Mouse (Mus musculus): ENCODE data around the gene Cnr2. TPM values are rescaled to one million over a fixed set of nuclear protein-coding genes. Genes with fewer than 3 reads are reported as not detected.

The Cnr2 gene
- polyA plus RNA-seq, 1 experiment from 2014 or later = 0.51 TPM

GRCm38 (mm10) chr4:135874564-135875535 lies 20.3 kb upstream of the Cnr2 start:
- ATAC-seq (ENCODE audit: insufficient number of reproducible peaks, low FRiP score, low TSS enrichment, low read depth) (no peak), DNase-seq (ENCODE audit: low spot score) (no peak)
- H3K27ac ChIP-seq (replicated peaks; ENCODE audit: low read depth, low read length) = peak overlapping the region; percentile 99
- WGBS = 87% methylated on average over 10 of the region's 10 CpGs
- H3K4me3 ChIP-seq (ENCODE audit: low read depth, low read length) = no peak overlapping the region
- H3K36me3 ChIP-seq (ENCODE audit: control insufficient read depth, insufficient read depth, low read length) = peaks cover 12% of the 10 kb centered on the region; the same call in 1 of the 2 replicates
- H3K27me3 ChIP-seq (ENCODE audit: control insufficient read depth, insufficient read depth, low read length) = no peaks in the 10 kb centered on the region
- H3K4me2 ChIP-seq (ENCODE audit: low read depth, severe bottlenecking) = peak overlapping the region; percentile 88
- no peaks in the 10 kb centered on the region for H3K9me3 ChIP-seq (ENCODE audit: control insufficient read depth, low read length)
- peaks cover 35% of the 10 kb centered on the region for H3K4me1 ChIP-seq (ENCODE audit: control insufficient read depth, insufficient read depth, low read length)
- no peak overlapping the region for H3K9ac ChIP-seq (ENCODE audit: low read length)

DNA sequence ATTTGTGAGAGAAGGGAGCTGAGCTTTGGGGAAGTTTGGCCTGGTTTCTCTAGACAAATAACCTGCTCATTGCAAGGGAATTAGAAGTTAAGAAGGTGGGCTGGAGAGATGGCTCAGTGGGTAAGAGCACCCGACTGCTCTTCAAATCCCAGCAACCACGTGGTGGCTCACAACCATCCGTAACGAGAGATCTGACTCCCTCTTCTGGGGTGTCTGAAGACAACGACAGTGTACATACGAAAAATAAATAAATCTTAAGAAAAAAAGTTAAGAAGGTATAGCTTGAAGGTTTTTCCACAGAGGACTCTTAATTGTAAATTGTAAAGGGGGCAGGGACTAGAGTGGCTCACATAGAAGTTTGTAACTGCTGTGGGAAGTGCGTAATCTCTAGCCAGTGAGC lies 19.6 kb upstream of the Cnr2 start:
- no peaks in the 10 kb centered on the region for H3K27me3 ChIP-seq (ENCODE audit: control insufficient read depth, insufficient read depth, low read length)
- no peak overlapping the region for H3K27ac ChIP-seq (replicated peaks; ENCODE audit: low read depth, low read length)
- H3K4me3 ChIP-seq (ENCODE audit: low read depth, low read length) = no peak overlapping the region
- no peak for ATAC-seq (ENCODE audit: insufficient number of reproducible peaks, low FRiP score, low TSS enrichment, low read depth)
- WGBS = 40% methylated on average over 7 of the region's 7 CpGs
- no peaks in the 10 kb centered on the region for H3K9me3 ChIP-seq (ENCODE audit: control insufficient read depth, low read length)
- no peak for DNase-seq (ENCODE audit: low spot score)
- H3K4me1 ChIP-seq (ENCODE audit: control insufficient read depth, insufficient read depth, low read length) = peaks cover 35% of the 10 kb centered on the region
- H3K36me3 ChIP-seq (ENCODE audit: control insufficient read depth, insufficient read depth, low read length) = peaks cover 12% of the 10 kb centered on the region; the same call in 1 of the 2 replicates
- no peak overlapping the region for H3K9ac ChIP-seq (ENCODE audit: low read length)
- no peak overlapping the region for H3K4me2 ChIP-seq (ENCODE audit: low read depth, severe bottlenecking)

DNA sequence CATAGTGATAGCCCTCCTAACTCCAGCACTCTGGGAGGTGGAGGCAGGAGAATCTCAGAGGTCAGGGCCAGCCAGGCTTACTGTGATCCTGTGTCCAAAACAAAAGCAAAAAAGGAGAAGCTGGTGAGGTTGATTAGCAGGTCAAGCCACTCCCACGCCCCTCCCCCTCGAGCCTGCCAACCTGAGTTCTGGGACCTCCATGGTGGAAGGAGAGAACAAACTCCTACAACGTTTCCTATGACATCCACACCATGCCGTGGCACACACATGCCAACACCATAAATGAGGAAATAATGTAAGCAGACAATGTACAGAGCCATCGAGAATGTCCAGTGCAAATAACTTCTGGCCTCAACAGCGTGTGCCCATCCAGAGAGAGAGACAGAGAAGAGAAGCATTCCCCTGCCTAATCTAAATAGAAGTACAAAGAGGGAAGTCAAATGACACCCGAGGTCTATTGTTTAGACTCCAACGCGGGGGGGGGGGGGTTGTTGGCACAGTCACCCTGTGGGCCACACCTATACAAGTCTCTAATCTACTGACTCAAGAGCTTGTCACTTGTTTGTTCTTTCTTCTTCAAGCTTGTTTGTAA lies 19.1 kb upstream of the Cnr2 start:
- peak; percentile 71 for DNase-seq (ENCODE audit: low spot score)
- Histone ChIP-seq H3K36me3 (ENCODE audit: control insufficient read depth, insufficient read depth, low read length) (peaks cover 12% of the 10 kb centered on the region; the same call in 1 of the 2 replicates), H3K27me3 (ENCODE audit: control insufficient read depth, insufficient read depth, low read length) (no peaks in the 10 kb centered on the region), H3K9ac (ENCODE audit: low read length) (peak overlapping the region; percentile 40), H3K9me3 (ENCODE audit: control insufficient read depth, low read length) (no peaks in the 10 kb centered on the region), H3K27ac (replicated peaks; ENCODE audit: low read depth, low read length) (peak overlapping the region; percentile 48), H3K4me1 (ENCODE audit: control insufficient read depth, insufficient read depth, low read length) (peaks cover 35% of the 10 kb centered on the region), H3K4me2 (ENCODE audit: low read depth, severe bottlenecking) (peak overlapping the region; percentile 41), H3K4me3 (ENCODE audit: low read depth, low read length) (no peak overlapping the region)
- ATAC-seq (ENCODE audit: insufficient number of reproducible peaks, low FRiP score, low TSS enrichment, low read depth) = no peak
- WGBS = 10% methylated on average over 9 of the region's 9 CpGs

- Histone ChIP-seq H3K27ac (replicated peaks; ENCODE audit: low read depth, low read length) (peak overlapping the region; percentile 48), H3K9me3 (ENCODE audit: control insufficient read depth, low read length) (no peaks in the 10 kb centered on the region), H3K9ac (ENCODE audit: low read length) (peak overlapping the region; percentile 40), H3K4me3 (ENCODE audit: low read depth, low read length) (no peak overlapping the region), H3K36me3 (ENCODE audit: control insufficient read depth, insufficient read depth, low read length) (peaks cover 9% of the 10 kb centered on the region; the same call in 1 of the 2 replicates), H3K4me2 (ENCODE audit: low read depth, severe bottlenecking) (peak overlapping the region; percentile 41), H3K4me1 (ENCODE audit: control insufficient read depth, insufficient read depth, low read length) (peaks cover 32% of the 10 kb centered on the region), H3K27me3 (ENCODE audit: control insufficient read depth, insufficient read depth, low read length) (no peaks in the 10 kb centered on the region)
- WGBS = under 1% methylated on average over 16 of the region's 16 CpGs
- ATAC-seq (ENCODE audit: insufficient number of reproducible peaks, low FRiP score, low TSS enrichment, low read depth) (no peak), DNase-seq (ENCODE audit: low spot score) (peak; percentile 80)
Measured at GRCm38 (mm10) chr4:135876583-135877020, 18.6 kb upstream of the Cnr2 start.

- WGBS = 61% methylated on average over 2 of the region's 2 CpGs
- Histone ChIP-seq H3K4me2 (ENCODE audit: low read depth, severe bottlenecking) (no peak overlapping the region), H3K36me3 (ENCODE audit: control insufficient read depth, insufficient read depth, low read length) (no peaks in the 10 kb centered on the region), H3K9ac (ENCODE audit: low read length) (no peak overlapping the region), H3K27me3 (ENCODE audit: control insufficient read depth, insufficient read depth, low read length) (no peaks in the 10 kb centered on the region), H3K27ac (replicated peaks; ENCODE audit: low read depth, low read length) (no peak overlapping the region), H3K4me3 (ENCODE audit: low read depth, low read length) (no peak overlapping the region), H3K9me3 (ENCODE audit: control insufficient read depth, low read length) (no peaks in the 10 kb centered on the region), H3K4me1 (ENCODE audit: control insufficient read depth, insufficient read depth, low read length) (peaks cover 26% of the 10 kb centered on the region)
- no peak for ATAC-seq (ENCODE audit: insufficient number of reproducible peaks, low FRiP score, low TSS enrichment, low read depth)
- no peak for DNase-seq (ENCODE audit: low spot score)
Measured at GRCm38 (mm10) chr4:135877742-135878141, 17.5 kb upstream of the Cnr2 start.

DNA sequence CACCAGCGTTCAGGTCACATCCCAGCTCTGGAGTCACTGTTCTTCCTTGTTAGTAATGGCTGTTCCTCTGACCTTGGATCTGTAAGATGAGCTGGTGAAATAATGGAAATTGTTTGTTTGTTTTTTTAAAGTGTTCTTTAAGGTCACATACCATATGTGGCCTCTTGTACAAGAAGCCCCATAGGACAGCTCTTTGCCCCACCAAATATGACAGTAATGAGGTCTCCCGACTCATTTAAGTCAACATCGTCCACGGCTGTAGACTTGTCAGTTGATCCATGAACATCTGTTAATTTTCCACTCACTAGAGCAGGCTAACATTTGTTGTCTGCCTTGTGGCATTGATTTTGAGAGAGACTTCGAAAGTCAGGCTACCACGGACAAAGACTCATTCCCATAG lies 16.2 kb upstream of the Cnr2 start:
- no peak overlapping the region for H3K9ac ChIP-seq (ENCODE audit: low read length)

GRCm38 (mm10) chr4:135880018-135880417 lies 15.2 kb upstream of the Cnr2 start:
- ATAC-seq (ENCODE audit: insufficient number of reproducible peaks, low FRiP score, low TSS enrichment, low read depth) = no peak
- WGBS = 94% methylated on average over 6 of the region's 6 CpGs
- H3K27ac ChIP-seq (replicated peaks; ENCODE audit: low read depth, low read length) = no peak overlapping the region
- no peak overlapping the region for H3K4me3 ChIP-seq (ENCODE audit: low read depth, low read length)
- H3K36me3 ChIP-seq (ENCODE audit: control insufficient read depth, insufficient read depth, low read length) = no peaks in the 10 kb centered on the region
- H3K4me2 ChIP-seq (ENCODE audit: low read depth, severe bottlenecking) = no peak overlapping the region
- H3K27me3 ChIP-seq (ENCODE audit: control insufficient read depth, insufficient read depth, low read length) = no peaks in the 10 kb centered on the region
- H3K9ac ChIP-seq (ENCODE audit: low read length) = no peak overlapping the region
- H3K9me3 ChIP-seq (ENCODE audit: control insufficient read depth, low read length) = no peaks in the 10 kb centered on the region
- no peak for DNase-seq (ENCODE audit: low spot score)
- H3K4me1 ChIP-seq (ENCODE audit: control insufficient read depth, insufficient read depth, low read length) = peaks cover 24% of the 10 kb centered on the region

More for the DNA sequence above, 16.2 kb upstream of the Cnr2 start:
- H3K27me3 ChIP-seq (ENCODE audit: control insufficient read depth, insufficient read depth, low read length) = no peaks in the 10 kb centered on the region
- H3K9me3 ChIP-seq (ENCODE audit: control insufficient read depth, low read length) = no peaks in the 10 kb centered on the region
- H3K4me1 ChIP-seq (ENCODE audit: control insufficient read depth, insufficient read depth, low read length) = peaks cover 29% of the 10 kb centered on the region
- H3K4me2 ChIP-seq (ENCODE audit: low read depth, severe bottlenecking) = no peak overlapping the region
- no peak overlapping the region for H3K27ac ChIP-seq (replicated peaks; ENCODE audit: low read depth, low read length)
- DNase-seq (ENCODE audit: low spot score) = no peak
- ATAC-seq (ENCODE audit: insufficient number of reproducible peaks, low FRiP score, low TSS enrichment, low read depth) = no peak
- no peaks in the 10 kb centered on the region for H3K36me3 ChIP-seq (ENCODE audit: control insufficient read depth, insufficient read depth, low read length)
- no peak overlapping the region for H3K4me3 ChIP-seq (ENCODE audit: low read depth, low read length)
- WGBS = 82% methylated on average over 6 of the region's 6 CpGs

DNA sequence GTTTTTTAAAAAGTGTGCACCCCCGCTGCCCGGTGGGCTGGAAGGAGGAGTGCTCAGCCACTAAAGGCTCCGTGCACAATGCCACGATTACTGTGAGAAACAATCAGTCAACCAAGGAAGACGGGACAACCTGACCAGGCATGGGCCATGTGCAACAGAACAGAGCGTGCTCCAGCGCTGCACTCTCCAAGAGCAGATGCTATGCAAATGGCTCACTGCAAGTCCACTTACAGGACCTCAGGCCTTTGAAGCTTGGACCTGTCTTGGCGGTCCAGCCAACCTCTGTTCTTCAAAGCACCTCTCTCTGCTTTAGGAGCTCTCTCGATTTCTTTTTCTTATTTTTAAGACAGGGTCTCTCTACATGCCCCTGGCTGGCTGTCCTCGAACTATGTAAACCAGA lies 14.6 kb upstream of the Cnr2 start:
- Histone ChIP-seq H3K4me1 (ENCODE audit: control insufficient read depth, insufficient read depth, low read length) (peaks cover 20% of the 10 kb centered on the region), H3K27me3 (ENCODE audit: control insufficient read depth, insufficient read depth, low read length) (no peaks in the 10 kb centered on the region), H3K27ac (replicated peaks; ENCODE audit: low read depth, low read length) (no peak overlapping the region), H3K9me3 (ENCODE audit: control insufficient read depth, low read length) (no peaks in the 10 kb centered on the region), H3K4me3 (ENCODE audit: low read depth, low read length) (no peak overlapping the region), H3K36me3 (ENCODE audit: control insufficient read depth, insufficient read depth, low read length) (no peaks in the 10 kb centered on the region), H3K9ac (ENCODE audit: low read length) (no peak overlapping the region), H3K4me2 (ENCODE audit: low read depth, severe bottlenecking) (no peak overlapping the region)
- DNase-seq (ENCODE audit: low spot score) (no peak), ATAC-seq (ENCODE audit: insufficient number of reproducible peaks, low FRiP score, low TSS enrichment, low read depth) (no peak)
- WGBS = 89% methylated on average over 10 of the region's 10 CpGs
